Mouse (Mus musculus) mature B cell (primary cell): ENCODE results near the gene Prx.
"Not testable (repeated sequence)": the region's sequence is repeated elsewhere in the genome, so short reads cannot be mapped to it uniquely, and the experiment has no call there.

Experiments used
- in situ Hi-C: fragments of 300-500 bp; cut with MboI; formaldehyde crosslinking; loops from 2 replicates; pipeline ENCODE4 v1.14.3; 2019

The Prx gene

DNA sequence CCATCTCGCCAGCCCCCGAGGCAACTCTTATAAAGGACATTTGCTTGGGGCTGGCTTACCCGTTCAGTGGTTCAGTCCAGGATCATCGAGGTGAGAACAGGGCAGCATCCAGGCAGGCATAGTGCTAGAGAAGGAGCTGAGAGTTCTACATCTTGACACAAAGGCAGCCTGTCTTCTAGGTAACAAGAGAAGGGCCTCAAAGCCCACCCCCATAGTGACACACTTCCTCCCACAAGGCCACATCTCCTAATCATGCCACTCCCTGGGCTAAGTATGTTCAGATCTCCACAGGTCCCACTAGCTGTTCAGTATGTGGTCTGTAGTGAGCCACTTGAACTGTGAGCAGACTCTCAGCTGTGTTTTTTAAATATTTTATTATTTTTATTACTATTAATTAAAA lies 15.3 kb upstream of the Prx start:
- in situ Hi-C loops = no loop called here

DNA sequence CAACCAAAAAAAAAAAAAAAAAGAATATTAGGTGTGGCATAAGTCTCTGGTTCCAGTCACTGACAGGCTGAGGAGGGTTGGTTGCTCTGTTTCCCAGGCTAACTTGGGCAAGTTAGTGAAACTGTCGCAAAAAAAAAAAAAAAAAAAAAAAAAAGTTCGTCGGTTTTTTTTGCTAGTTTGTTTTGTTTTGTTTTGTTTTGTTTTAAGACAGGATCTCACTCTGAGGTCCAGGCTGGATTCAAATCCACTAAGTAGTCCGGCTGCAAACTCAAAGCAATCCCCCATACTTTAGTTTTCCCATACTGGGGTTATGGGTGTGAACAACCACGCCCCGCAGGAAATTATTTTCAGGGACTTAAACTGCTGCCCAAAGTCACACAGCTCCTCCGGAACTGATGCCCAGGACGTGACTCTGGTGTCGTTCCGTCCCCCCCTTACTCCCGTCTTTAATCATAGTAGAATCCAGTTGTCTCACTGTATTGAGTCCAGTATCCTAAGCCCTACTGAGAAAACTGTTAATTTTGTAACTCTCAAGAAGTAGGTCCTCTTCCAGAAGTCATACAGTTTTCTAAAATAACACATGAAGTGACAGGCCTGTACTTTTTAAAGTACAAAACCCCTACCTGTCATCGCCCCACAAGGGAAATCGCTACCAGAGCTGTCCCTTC lies 12.9 kb upstream of the Prx start:
- in situ Hi-C loops = no loop called here

DNA sequence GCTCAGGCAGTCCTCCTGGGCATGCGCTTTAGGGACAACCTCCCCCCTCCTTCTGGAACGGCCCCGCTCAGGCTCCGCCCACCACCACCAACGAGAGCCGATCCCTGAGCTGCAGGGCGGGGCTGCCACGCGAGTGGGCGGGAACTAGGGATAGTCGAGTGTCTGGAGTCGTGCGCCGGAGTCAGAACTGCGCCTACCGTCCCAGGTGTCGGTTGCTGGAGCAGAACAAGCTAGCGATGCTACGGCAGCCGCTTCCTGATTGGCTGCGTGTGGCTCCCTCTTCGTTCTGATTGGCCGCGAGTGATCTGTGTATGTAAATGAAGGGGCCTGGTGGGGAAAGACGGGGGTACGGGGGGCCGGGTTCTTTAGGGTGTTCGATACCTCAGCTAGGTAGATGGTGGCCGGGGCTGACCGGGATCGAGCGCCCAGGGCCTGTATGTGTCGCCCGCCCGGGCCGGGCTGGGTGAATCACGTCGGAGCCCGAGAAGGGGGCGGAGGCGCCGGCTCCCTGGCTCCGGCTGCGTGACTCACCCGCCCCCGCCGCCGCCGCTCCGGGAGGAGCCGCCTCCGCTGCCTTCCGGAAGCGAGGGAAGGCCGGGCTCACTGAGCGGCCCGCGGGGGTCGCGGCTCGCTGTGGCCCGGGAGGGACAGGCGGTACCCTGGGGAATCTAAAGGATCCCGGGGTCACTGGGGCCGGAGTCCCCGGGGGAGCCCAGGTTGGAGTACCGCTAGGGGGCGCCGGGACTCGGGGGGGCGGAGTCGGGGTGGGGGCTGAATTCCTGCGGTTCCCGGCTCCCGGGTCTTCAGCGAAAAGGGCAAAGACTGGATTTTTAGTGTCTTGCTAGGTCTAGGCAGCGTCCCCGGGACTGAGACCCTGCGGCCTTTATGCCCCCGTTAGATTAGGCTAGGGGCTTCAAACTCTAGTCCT lies 12.1 kb upstream of the Prx start, which contains the start of gene Sertad1:
Gene Sertad1, plus strand, starts transcription at position 141 of the 928 bp plus-strand sequence.
- in situ Hi-C loops = no loop called here

DNA sequence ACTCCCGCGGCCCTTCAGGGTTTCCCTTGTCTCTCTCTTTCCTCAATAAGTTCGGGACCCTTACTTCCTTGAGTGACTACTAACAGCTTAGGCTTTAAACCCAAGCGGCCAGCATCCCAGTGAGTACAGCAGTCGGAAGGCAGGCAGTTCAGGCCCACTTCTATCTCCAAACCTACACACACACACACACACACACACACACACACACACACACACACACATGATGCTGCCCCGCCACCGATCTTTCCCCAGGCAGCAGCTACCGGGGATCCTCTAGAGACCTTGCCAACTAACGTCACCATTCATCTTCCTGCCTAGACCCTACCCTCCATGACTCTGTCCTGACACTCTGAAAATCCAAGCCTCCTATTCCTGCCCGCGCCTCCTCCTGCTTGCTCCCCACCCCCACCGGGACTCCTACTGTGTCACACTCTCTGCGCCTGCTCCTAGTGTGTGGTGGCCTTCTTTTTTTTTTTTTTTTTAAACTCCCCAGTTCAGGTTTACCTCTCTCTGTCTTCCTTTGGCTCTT lies 11.3 kb upstream of the Prx start:
- in situ Hi-C loops = no loop called here

DNA sequence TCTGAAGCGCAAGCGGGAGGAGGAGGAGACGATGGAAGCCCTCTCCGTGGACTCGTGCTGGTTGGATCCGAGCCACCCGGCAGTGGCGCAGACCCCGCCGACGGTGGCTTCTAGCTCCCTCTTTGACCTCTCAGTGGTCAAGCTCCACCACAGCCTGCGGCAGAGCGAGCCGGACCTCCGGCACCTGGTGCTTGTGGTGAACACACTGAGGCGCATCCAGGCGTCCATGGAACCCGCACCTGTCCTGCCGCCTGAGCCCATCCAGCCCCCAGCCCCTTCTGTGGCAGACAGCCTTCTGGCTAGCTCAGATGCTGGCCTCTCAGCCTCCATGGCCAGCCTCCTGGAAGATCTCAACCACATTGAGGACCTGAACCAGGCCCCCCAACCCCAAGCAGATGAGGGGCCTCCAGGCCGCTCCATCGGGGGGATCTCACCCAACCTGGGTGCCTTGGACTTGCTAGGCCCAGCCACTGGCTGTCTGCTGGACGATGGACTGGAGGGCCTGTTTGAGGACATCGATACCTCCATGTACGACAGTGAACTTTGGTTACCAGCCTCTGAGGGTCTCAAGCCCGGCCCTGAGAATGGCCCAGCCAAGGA lies 9.8 kb upstream of the Prx start:
- in situ Hi-C loops = no loop called here

DNA sequence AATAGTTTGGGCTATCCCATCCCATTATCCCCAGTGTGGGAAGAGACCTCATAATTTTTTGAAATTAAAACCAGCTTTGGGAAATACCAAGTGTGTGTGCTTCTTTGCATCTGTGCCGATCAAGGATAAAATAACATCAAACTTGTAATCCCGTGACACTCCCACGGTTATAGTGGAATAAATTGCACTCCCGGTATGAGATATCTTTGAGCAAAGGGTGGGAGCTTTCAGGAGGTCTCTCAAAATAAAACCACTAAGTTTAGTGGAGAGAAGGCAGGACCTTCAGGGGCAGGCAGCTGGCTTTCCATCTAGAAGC lies 8.9 kb upstream of the Prx start:
- in situ Hi-C loops = no loop called here

DNA sequence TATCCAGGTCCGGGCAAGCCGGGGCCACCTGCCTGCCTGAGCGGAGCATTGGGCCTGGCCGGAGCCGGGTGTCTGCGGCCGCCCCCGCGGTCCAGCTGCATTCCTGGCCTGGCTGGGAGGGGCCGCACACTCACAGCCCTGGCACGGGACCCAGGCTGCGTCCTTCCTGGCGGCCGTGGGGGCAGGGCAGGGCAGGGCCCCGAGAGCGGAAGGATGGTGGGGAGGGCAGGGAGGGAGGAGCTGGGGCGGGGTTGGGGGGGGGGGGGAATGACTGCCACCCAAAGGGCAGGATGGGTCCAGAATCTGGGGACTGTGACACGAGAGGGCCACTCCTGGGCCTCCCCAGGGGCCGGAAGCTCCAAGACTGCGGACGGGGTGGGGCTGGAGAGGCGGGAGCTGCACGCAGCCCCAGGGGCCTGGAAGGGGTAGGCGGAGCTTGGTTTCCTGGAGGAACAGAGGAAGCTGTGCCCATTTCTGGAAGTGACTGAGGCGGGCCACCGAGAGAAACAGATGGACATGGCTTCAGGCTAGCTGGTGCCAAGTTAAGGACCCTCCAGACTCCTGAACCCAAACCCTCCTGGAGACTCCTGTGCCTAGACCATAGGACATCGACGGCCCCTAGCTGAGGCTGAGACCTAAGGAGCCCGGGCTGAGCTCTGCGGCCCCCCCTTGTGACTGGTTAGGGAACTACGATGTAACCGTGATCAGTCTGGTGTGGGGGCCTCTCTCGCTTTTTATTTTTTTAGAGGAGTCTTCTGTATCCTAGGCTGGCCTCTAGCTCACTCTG lies 8.4 kb upstream of the Prx start:
- in situ Hi-C loops = no loop called here

DNA sequence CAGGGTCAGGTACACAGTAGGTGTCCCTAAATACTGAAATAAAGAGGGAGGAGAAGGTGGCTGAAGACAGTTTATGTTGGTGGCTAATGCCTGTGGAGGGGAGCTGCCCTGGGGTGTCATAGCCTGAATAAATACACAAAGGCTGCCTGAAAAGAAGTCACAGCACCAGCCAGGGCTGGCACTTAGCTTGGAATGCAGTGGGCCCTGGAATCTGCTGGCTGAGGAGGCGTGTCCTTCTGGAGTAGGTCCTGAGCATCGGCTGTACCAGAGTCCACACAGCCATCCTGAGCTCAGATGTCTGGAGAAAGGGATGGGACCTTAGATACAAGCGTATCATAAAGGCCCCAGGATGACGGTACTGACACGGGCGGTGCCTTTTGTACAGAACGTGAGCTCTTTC lies 7.3 kb upstream of the Prx start:
- in situ Hi-C loops = no loop called here

DNA sequence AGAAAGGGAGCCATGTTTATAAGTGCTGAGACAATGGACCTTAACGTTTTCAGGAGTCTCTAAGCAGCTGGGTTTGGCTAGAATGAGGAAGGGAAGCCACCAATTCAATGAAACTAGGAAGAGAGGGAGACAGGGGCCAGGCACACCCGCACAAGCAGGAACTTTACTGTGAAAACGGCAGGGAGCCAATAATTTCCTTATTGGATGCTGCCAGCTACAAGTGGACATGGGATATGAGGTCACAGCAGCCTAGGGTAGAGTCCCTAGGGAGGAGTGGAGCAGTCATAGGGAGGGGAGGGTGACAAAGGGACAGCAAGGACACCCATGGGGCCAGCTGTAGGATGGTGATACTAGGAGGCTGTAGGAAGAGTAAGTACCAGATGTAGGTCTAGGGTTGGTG lies 6.1 kb upstream of the Prx start:
- in situ Hi-C loops = no loop called here

DNA sequence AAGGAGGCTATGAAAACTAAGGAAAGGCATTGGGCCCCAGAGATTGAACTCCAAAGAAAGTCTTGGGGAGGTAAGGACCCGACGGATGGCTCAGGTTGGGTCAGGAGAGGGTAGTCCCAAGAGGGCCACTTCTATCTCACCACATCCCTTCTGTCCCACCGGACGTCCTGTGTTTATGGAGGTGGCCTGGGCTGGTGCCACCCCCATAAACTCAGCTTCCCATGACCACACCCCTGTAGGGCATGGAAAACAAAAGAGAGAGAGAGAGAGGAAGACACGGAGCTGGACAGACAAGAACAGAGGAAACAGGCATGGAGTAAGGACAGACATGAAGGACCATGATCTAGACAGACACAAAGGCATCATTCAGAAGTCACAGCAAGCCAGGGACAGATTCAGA lies 5.7 kb upstream of the Prx start:
- in situ Hi-C loops = no loop called here

DNA sequence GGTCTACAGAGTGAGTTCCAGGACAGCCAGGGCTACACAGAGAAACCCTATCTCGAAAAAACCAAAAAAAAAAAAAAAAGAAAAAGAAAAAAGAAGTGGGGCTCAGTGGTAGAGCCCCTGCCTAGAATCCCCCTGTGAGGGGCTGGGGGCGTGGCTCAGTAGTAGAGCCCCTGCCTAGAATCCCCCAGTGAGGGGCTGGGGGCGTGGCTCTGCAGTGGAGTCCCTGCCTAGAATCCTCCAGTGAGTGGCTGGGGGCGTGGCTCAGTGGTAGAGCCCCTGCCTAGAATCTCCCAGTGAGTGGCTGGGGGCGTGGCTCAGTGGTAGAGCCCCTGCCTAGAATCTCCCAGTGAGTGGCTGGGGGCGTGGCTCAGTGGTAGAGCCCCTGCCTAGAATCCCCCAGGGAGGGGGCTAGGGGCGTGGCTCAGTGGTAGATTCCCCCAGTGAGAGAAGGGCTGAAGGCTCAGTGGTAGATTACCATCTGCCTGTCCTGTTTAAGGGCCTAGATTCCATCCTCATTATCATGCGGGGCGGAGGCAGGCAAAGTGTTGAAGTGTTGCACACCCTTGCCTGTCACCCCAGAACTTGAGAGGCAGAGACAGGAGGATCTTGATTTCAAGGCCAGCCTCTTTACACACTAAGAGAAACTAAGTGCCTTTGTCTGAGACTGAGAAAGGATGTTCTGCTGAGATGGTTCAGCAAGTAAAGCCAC lies 4.3 kb upstream of the Prx start:
- in situ Hi-C loops = not testable (repeated sequence)

DNA sequence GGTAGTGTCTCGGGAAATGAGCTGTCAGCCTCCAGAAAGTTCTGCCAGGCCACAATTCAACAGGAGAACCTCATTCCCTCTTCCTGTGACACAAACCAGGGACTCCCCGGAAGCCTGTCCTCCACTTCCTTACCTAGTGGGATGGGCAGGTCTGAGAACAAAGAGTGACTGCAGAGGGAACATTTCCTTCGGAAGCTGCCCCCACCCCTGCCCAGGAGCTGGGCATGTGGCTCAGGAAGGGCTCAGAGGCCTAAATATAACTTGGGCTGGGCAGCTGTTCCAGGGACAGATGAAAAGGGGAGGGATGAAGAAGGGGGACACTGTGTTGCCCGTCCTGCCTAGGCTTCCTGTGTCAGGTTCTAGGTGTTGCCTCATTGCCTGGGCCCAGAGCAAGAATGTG lies 2.5 kb downstream of the Prx start:
- in situ Hi-C loops = loop anchor here (10.0 kb wide), 1 partner anchor 167 kb away; the partner anchor contains the start of gene Ltbp4

DNA sequence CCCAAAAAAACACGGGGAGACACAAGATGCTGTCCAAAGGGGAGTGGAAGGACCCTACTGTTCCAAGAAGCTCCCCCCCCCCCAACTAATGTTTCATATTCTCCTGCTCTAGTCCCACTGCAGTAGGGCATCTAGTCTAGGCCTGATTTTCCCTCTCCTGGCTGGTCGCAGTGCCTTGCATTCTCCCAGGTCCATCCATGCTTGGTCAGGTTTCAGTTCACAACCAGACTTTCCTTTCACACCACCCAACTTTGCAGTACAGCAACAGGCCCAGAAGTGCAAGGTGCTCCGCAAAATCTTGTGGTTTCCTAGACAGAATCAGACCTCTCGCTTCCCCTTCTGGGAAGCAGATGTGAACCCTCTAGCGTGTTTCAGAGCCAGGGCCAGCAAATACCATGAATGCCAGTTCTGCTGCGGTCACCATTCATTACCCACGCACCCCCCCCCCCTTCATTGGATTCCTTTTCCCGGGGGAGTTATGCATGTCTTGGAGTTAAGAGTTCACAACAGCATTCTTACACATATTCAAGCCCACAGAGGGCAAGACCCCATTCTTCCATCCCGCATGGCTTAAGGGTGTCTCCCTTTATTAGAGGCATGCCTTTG lies 7.7 kb downstream of the Prx start:
- in situ Hi-C loops = loop anchor here (10.0 kb wide), 1 partner anchor 172 kb away; the partner anchor contains the start of gene Ltbp4

DNA sequence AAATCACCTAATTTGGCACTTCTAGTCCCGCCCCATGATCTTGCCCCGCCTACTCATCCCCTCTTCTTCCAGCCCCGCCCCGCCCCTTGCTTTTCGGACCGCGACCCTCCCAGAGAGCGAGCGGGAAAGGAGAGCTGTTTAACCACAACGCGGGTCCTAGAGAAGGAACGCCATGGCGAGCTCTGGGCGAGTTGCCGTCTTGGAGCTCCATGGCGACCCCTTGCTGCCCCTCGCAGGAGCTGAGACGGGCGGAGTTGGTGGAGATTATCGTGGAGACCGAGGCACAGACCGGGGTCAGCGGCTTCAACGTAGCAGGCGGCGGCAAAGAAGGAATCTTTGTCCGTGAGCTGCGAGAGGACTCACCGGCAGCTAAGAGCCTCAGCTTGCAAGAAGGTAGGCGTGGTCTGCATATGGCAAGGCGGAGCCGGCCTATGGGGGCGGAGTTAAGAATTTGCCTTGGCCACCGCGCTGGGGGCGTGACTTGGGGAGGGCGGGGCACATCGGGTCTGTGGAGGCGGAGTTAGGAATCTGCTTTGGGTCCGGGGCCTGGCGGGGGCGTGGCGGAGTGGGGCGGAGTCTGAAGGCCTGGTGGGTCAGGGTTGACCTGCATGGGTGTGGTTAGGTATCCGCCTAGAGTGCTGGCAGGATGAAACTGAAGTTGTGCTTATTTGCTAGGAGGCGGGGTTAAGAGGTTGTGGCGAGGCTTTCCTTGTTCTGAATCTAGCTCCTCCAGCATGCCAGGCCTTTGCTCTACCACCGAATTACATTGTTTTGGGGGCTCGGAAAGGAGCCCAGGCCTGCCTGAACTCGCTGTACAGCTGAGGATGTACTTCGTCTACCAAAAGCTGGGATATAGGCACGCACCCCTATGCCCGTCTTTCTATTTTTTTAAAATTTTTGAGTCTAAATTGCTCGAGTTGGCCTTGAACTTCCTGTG lies 8.9 kb downstream of the Prx start:
- in situ Hi-C loops = loop anchor here (10.0 kb wide), 1 partner anchor 173 kb away; the partner anchor contains the start of gene Ltbp4

DNA sequence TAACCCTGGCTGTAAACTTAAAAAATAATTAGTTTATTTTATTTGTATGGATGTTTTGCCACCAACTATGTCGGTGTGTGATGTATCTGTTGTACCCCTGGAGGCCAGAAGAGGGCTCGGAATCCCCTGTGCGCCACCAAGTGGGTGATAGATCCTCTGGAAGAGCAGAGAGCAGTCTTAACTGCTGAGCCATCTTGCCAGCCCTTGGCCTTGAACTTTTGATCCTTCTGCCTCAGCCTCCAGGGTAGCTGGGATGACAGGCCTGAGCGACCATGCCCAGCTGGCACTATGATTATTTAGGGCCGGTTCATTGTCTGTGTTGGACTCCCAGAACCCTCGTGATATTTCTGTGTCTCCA lies 9.5 kb downstream of the Prx start:
- in situ Hi-C loops = loop anchor here (10.0 kb wide), 1 partner anchor 174 kb away; the partner anchor contains the start of gene Ltbp4

DNA sequence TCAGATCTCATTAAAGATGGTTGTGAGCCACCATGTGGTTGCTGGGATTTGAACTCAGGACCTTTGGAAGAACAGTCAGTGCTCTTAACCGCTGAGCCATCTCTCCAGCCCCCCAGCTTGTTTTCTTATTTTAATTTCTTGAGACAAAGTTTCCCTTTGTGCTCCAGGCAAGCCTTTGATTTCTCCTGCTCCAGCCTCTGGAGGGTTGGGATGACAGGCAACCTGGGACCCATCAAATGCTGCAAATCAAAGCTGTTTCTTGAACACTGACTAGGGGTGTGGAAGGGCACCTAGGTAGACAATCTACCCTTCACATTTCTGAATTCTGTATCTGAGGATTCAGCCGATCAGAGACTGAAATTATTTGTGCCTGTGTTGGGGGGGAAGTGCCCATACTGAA lies 11.7 kb downstream of the Prx start:
- in situ Hi-C loops = no loop called here

DNA sequence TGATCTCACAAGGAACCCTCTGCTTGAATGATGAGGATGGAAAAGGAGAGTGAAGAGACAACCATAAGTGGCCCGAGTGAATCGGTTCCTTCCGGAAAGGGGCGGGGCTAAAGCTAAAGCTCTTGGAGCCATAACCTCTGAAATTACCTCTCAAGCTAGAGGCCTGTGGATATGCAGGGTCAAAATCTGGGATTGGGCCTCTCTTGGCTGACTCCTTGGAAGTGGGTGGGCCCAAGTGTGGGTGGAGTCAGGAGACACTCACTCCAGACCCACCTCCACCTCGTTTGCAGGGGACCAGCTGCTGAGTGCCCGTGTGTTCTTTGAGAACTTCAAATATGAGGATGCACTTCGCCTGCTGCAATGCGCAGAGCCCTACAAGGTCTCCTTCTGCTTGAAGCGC lies 15.8 kb downstream of the Prx start:
- in situ Hi-C loops = no loop called here

DNA sequence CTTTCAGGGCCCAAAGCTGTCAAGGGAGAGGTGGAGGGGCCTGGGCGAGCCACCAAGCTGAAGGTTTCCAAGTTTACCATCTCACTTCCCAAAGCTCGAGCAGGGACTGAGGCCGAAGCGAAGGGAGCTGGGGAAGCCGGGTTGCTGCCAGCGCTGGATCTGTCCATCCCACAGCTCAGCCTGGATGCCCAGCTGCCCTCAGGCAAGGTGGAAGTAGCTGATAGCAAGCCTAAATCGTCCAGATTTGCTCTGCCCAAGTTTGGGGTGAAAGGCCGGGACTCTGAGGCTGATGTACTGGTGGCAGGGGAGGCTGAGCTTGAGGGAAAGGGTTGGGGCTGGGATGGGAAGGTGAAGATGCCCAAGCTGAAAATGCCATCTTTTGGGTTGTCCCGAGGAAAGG lies 19.2 kb downstream of the Prx start:
- in situ Hi-C loops = no loop called here

DNA sequence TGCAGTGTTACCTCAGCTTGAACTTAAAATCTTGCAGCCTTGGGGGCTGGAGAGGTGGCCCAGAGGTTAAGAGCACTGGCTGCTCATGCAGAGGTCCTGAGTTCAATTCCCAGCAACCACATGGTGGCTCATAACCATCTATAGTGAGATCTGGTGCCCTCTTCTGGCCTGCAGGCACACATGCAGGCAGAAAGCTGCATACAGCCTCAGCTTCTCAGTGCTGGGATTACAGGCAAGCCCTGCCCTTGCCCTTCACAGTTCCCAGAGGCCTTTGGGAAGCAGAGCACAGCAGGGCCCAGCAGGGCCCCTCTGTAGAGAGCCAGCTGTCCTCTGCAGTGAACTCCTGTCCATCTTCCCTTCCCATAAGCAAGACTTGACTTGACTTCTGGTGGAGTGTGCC lies 21.0 kb downstream of the Prx start:
- in situ Hi-C loops = loop anchor here (10.0 kb wide), 1 partner anchor 175 kb away; no protein-coding TSS in a partner anchor
